Mouse (Mus musculus) brain, embryonic 14.5 days (tissue): ENCODE measurements around the gene Ppfia2.
A peak's percentile ranks its signal among the peaks of the same experiment; 100 is the strongest.

Source experiments
- CTCF ChIP-seq: fragments of 200-500 bp; IDR thresholded peaks from 2 replicates; pipeline ENCODE4 v1.5.1; 2012; ENCODE audit warnings: inconsistent platforms, mild to moderate bottlenecking, moderate library complexity, borderline replicate concordance; ENCODE audit not compliant: insufficient read depth, insufficient read length; ENCODE audit errors: extremely low read depth
- POLR2A ChIP-seq: fragments of 200-500 bp; IDR thresholded peaks from 2 replicates; pipeline ENCODE4 v1.6.1; 2012; ENCODE audit warnings: mild to moderate bottlenecking, inconsistent platforms, borderline replicate concordance; ENCODE audit not compliant: poor library complexity, insufficient read depth, insufficient read length, severe bottlenecking; ENCODE audit errors: extremely low read depth

- TF ChIP-seq POLR2A (no peak), CTCF (peak; percentile 75; the same call in 1 of the 2 replicates)
Measured at GRCm38 (mm10) chr10:106585476-106586080, 115.4 kb downstream of the Ppfia2 start.
